Mouse (Mus musculus) left cerebral cortex, postnatal 4 days (tissue): ENCODE measurements around the gene Bag2. TPM values are rescaled to one million over a fixed set of nuclear protein-coding genes. Genes with fewer than 3 reads are reported as not detected.

Experiments used
- DNase-seq: peaks from one replicate; pipeline ENCODE4 v3.0.0-alpha.2; 2022
- intact Hi-C: fragments of 180-260 bp; cut with DNase I; formaldehyde crosslinking; loops from one replicate; pipeline ENCODE4 v1.15.1; 2025
- total RNA-seq, 2 experiments: library from RNA; stranded (reverse); gene quantifications; 2 replicates each; pipeline ENCODE4 v1.2.3; 2021

The Bag2 gene
- total RNA-seq, result 10 to 100 TPM; 14.4 to 17.6 TPM

- intact Hi-C loops, result loop anchor here (10.0 kb wide), 1 partner anchor 207 kb away; no protein-coding TSS in a partner anchor
- peak; percentile 54 for DNase-seq
Measured at GRCm38 (mm10) chr1:33757491-33758041, at the start of gene Bag2. Gene Bag2, minus strand, starts transcription at chr1:33757795.

GRCm38 (mm10) chr1:33803323-33803722, 45.7 kb upstream of the Bag2 start:
- intact Hi-C loops, result no loop called here
- DNase-seq, result no peak

- no peak for DNase-seq
- intact Hi-C loops, result no loop called here
Measured at GRCm38 (mm10) chr1:33799620-33800019, 42.0 kb upstream of the Bag2 start.

GRCm38 (mm10) chr1:33788493-33788892, 30.9 kb upstream of the Bag2 start:
- no peak for DNase-seq

GRCm38 (mm10) chr1:33788072-33788471, 30.5 kb upstream of the Bag2 start:
- no peak for DNase-seq
- intact Hi-C loops, result no loop called here

More at GRCm38 (mm10) chr1:33788493-33788892, 30.9 kb upstream of the Bag2 start:
- intact Hi-C loops, result no loop called here

- no peak for DNase-seq
- intact Hi-C loops, result no loop called here
Measured at GRCm38 (mm10) chr1:33784561-33784960, 27.0 kb upstream of the Bag2 start.

- DNase-seq, result peak; percentile 45
- intact Hi-C loops, result no loop called here
Measured at GRCm38 (mm10) chr1:33776175-33776611, 18.6 kb upstream of the Bag2 start.

- intact Hi-C loops, result no loop called here
- no peak for DNase-seq
Measured at GRCm38 (mm10) chr1:33772106-33772505, 14.5 kb upstream of the Bag2 start.

GRCm38 (mm10) chr1:33771621-33772020, 14.0 kb upstream of the Bag2 start:
- DNase-seq, result no peak
- intact Hi-C loops, result no loop called here

- DNase-seq, result no peak
- intact Hi-C loops, result no loop called here
Measured at GRCm38 (mm10) chr1:33768827-33769226, 11.2 kb upstream of the Bag2 start.

GRCm38 (mm10) chr1:33768091-33768787, 10.6 kb upstream of the Bag2 start:
- DNase-seq, result no peak
- intact Hi-C loops, result no loop called here

GRCm38 (mm10) chr1:33766520-33767508, 9.2 kb upstream of the Bag2 start:
- intact Hi-C loops, result no loop called here
- DNase-seq, result no peak

- DNase-seq, result no peak
Measured at GRCm38 (mm10) chr1:33765468-33766080, 8.0 kb upstream of the Bag2 start.

GRCm38 (mm10) chr1:33763826-33764225, 6.2 kb upstream of the Bag2 start:
- DNase-seq, result no peak
- intact Hi-C loops, result no loop called here

More at GRCm38 (mm10) chr1:33765468-33766080, 8.0 kb upstream of the Bag2 start:
- intact Hi-C loops, result no loop called here

- intact Hi-C loops, result loop anchor here (10.0 kb wide), 1 partner anchor 206 kb away; no protein-coding TSS in a partner anchor
Measured at GRCm38 (mm10) chr1:33758488-33758887, 893 bp upstream of the Bag2 start.

GRCm38 (mm10) chr1:33757033-33757413, 572 bp downstream of the Bag2 start:
- intact Hi-C loops, result loop anchor here (10.0 kb wide), 1 partner anchor 208 kb away; no protein-coding TSS in a partner anchor
- DNase-seq, result peak; percentile 13

More at GRCm38 (mm10) chr1:33758488-33758887, 893 bp upstream of the Bag2 start:
- no peak for DNase-seq

- intact Hi-C loops, result loop anchor here (10.0 kb wide), 1 partner anchor 208 kb away; no protein-coding TSS in a partner anchor
- no peak for DNase-seq
Measured at GRCm38 (mm10) chr1:33756258-33757032, 1.1 kb downstream of the Bag2 start.

- intact Hi-C loops, result loop anchor here (10.0 kb wide), 1 partner anchor 209 kb away; no protein-coding TSS in a partner anchor
- DNase-seq, result no peak
Measured at GRCm38 (mm10) chr1:33755799-33756198, 1.8 kb downstream of the Bag2 start.

GRCm38 (mm10) chr1:33754965-33755735, 2.4 kb downstream of the Bag2 start:
- DNase-seq, result peak; percentile 29
- intact Hi-C loops, result loop anchor here (10.0 kb wide), 1 partner anchor 210 kb away; no protein-coding TSS in a partner anchor
